29 mouse cellular contexts compared by ENCODE assay signal in genomic region chr8:99591308-99592004, GRCm38 (mm10).
DNase-seq lines count a peak whose midpoint lies in the region; ATAC-seq lines count a peak whose summit lies in the region.
"Had no signal": no experiment of that assay in that cellular context is flagged by ENCODE, and none has a peak within 500 bp of the region (broad histone marks: within the 10 kb centered on the region; RNA-seq: fewer than 3 reads in every experiment).

No protein-coding gene starts in this region.

- no peaks in the 10 kb centered on the region for H3K9me3 ChIP-seq in embryonic facial prominence, embryonic 14.5 days (ENCODE audit: control insufficient read depth, low read length)
- H3K9me3 ChIP-seq in embryonic facial prominence, embryonic 10.5 days: no peaks in the 10 kb centered on the region
- H3K9me3 ChIP-seq in hindbrain, embryonic 12.5 days (replicated peaks): no peaks in the 10 kb centered on the region
- no peaks in the 10 kb centered on the region for H3K9me3 ChIP-seq in hindbrain, embryonic 16.5 days (ENCODE audit: control insufficient read depth, low read length)
- no peaks in the 10 kb centered on the region for H3K9me3 ChIP-seq in midbrain, embryonic 14.5 days (ENCODE audit: control insufficient read depth, low read length)
- H3K9me3 ChIP-seq: embryonic facial prominence, embryonic 13.5 days; heart, embryonic 10.5 days; heart, embryonic 15.5 days had no signal

- 69% methylated on average over 2 of the region's 2 CpGs for WGBS in embryonic facial prominence, embryonic 14.5 days
- WGBS in embryonic facial prominence, embryonic 10.5 days: 74% methylated on average over 2 of the region's 2 CpGs
- WGBS in hindbrain, embryonic 12.5 days: 44% methylated on average over 2 of the region's 2 CpGs
- 35% methylated on average over 2 of the region's 2 CpGs for WGBS in hindbrain, embryonic 16.5 days
- 22% methylated on average over 2 of the region's 2 CpGs for WGBS in midbrain, embryonic 14.5 days

- ATAC-seq in embryonic facial prominence, embryonic 14.5 days (ENCODE audit: low read depth): 0 out of 2 replicates have a peak, but pooled peaks have one; percentile 33
- ATAC-seq in hindbrain, embryonic 12.5 days (ENCODE audit: low FRiP score): peak; percentile 68
- ATAC-seq in hindbrain, embryonic 16.5 days: no peak
- peak; percentile 57; the same call in 1 of the 2 replicates for ATAC-seq in midbrain, embryonic 14.5 days (ENCODE audit: low FRiP score, low TSS enrichment)
- ATAC-seq: intestine, postnatal 0 days had no signal

- H3K36me3 ChIP-seq in embryonic facial prominence, embryonic 14.5 days (ENCODE audit: control insufficient read depth, insufficient read depth, low read length): no peaks in the 10 kb centered on the region
- H3K36me3 ChIP-seq in embryonic facial prominence, embryonic 10.5 days (replicated peaks): no peaks in the 10 kb centered on the region
- H3K36me3 ChIP-seq in hindbrain, embryonic 12.5 days: no peaks in the 10 kb centered on the region
- no peaks in the 10 kb centered on the region for H3K36me3 ChIP-seq in hindbrain, embryonic 16.5 days (ENCODE audit: control insufficient read depth, insufficient read depth, low read length)
- H3K36me3 ChIP-seq in midbrain, embryonic 14.5 days (ENCODE audit: control insufficient read depth, insufficient read depth, low read length): no peaks in the 10 kb centered on the region
- H3K36me3 ChIP-seq: embryonic facial prominence, embryonic 13.5 days; heart, embryonic 10.5 days; heart, embryonic 15.5 days had no signal

- no peak overlapping the region for H3K4me2 ChIP-seq in embryonic facial prominence, embryonic 14.5 days (ENCODE audit: low read depth, low read length)
- H3K4me2 ChIP-seq in hindbrain, embryonic 12.5 days (replicated peaks): no peak overlapping the region
- no peak overlapping the region for H3K4me2 ChIP-seq in hindbrain, embryonic 16.5 days (ENCODE audit: low read length)
- no peak overlapping the region for H3K4me2 ChIP-seq in midbrain, embryonic 14.5 days (ENCODE audit: low read length)
- H3K4me2 ChIP-seq: embryonic facial prominence, embryonic 13.5 days; heart, embryonic 15.5 days had no signal

- no peak overlapping the region for H3K27ac ChIP-seq in embryonic facial prominence, embryonic 14.5 days (replicated peaks; ENCODE audit: low read depth, low read length)
- H3K27ac ChIP-seq in embryonic facial prominence, embryonic 10.5 days (replicated peaks): no peak overlapping the region
- no peak overlapping the region for H3K27ac ChIP-seq in hindbrain, embryonic 12.5 days
- no peak overlapping the region for H3K27ac ChIP-seq in hindbrain, embryonic 16.5 days (ENCODE audit: low read depth, low read length)
- no peak overlapping the region for H3K27ac ChIP-seq in midbrain, embryonic 14.5 days (replicated peaks; ENCODE audit: low read depth, low read length)
- H3K27ac ChIP-seq: embryonic facial prominence, embryonic 13.5 days; heart, embryonic 10.5 days; heart, embryonic 15.5 days; liver, embryonic 14.5 days; macrophage had no signal

- no peak overlapping the region for H3K9ac ChIP-seq in embryonic facial prominence, embryonic 14.5 days (ENCODE audit: low read depth, low read length)
- no peak overlapping the region for H3K9ac ChIP-seq in hindbrain, embryonic 12.5 days
- no peak overlapping the region for H3K9ac ChIP-seq in hindbrain, embryonic 16.5 days (ENCODE audit: low read depth, low read length)
- no peak overlapping the region for H3K9ac ChIP-seq in midbrain, embryonic 14.5 days (replicated peaks; ENCODE audit: low read length)
- H3K9ac ChIP-seq: embryonic facial prominence, embryonic 13.5 days; heart, embryonic 15.5 days; liver, embryonic 14.5 days had no signal

- no peaks in the 10 kb centered on the region for H3K27me3 ChIP-seq in embryonic facial prominence, embryonic 14.5 days (replicated peaks; ENCODE audit: control insufficient read depth, insufficient read depth, low read length)
- no peaks in the 10 kb centered on the region for H3K27me3 ChIP-seq in embryonic facial prominence, embryonic 10.5 days (replicated peaks; ENCODE audit: low read depth, poor library complexity, severe bottlenecking)
- no peaks in the 10 kb centered on the region for H3K27me3 ChIP-seq in hindbrain, embryonic 12.5 days
- no peaks in the 10 kb centered on the region for H3K27me3 ChIP-seq in hindbrain, embryonic 16.5 days (replicated peaks; ENCODE audit: control insufficient read depth, insufficient read depth, low read length)
- H3K27me3 ChIP-seq in midbrain, embryonic 14.5 days (ENCODE audit: control insufficient read depth, insufficient read depth, low read length): no peaks in the 10 kb centered on the region
- H3K27me3 ChIP-seq: CH12.LX; embryonic facial prominence, embryonic 13.5 days; heart, embryonic 15.5 days had no signal

- no peak overlapping the region for H3K4me3 ChIP-seq in embryonic facial prominence, embryonic 14.5 days (ENCODE audit: low read depth, low read length)
- H3K4me3 ChIP-seq in embryonic facial prominence, embryonic 10.5 days: no peak overlapping the region
- H3K4me3 ChIP-seq in hindbrain, embryonic 12.5 days: no peak overlapping the region
- H3K4me3 ChIP-seq in hindbrain, embryonic 16.5 days (ENCODE audit: low read length): no peak overlapping the region
- no peak overlapping the region for H3K4me3 ChIP-seq in midbrain, embryonic 14.5 days (replicated peaks; ENCODE audit: low read depth, low read length)
- H3K4me3 ChIP-seq: embryonic facial prominence, embryonic 13.5 days; erythroblast, embryonic 14.5 days; heart, embryonic 10.5 days; heart, embryonic 15.5 days had no signal

- peak; percentile 18 for DNase-seq in embryonic facial prominence, embryonic 14.5 days (ENCODE audit: low spot score)
- DNase-seq in embryonic facial prominence, embryonic 10.5 days (ENCODE audit: low spot score): no peak
- peak; percentile 75 for DNase-seq in Muller cell, postnatal 12 days (ENCODE audit: inconsistent ontology term)
- DNase-seq in midbrain, embryonic 14.5 days: peak; percentile 28
- DNase-seq in layer of hippocampus, postnatal 36 days: no peak
- DNase-seq in c-Kit-positive CD71-positive TER-119-positive erythroid progenitor cells, embryonic 14.5 days (ENCODE audit: low spot score): no peak
- DNase-seq: adrenal gland, adult 8-10 months; cerebellum, adult 11 months; cerebellum, adult 9-10 months; embryo, embryonic 11 days; gastrocnemius, postnatal 14 days; heart, adult 11 months; kidney, adult 9 months; kidney, postnatal 10 days; liver; lung, adult 2 months; lung, postnatal 10 days; right cerebral cortex, postnatal 4 days; thymus, adult 2 months had no signal

- no peaks in the 10 kb centered on the region for H3K4me1 ChIP-seq in embryonic facial prominence, embryonic 14.5 days (ENCODE audit: control insufficient read depth, insufficient read depth, low read length)
- H3K4me1 ChIP-seq in embryonic facial prominence, embryonic 10.5 days: no peaks in the 10 kb centered on the region
- H3K4me1 ChIP-seq in hindbrain, embryonic 12.5 days: no peaks in the 10 kb centered on the region
- H3K4me1 ChIP-seq in hindbrain, embryonic 16.5 days (ENCODE audit: control insufficient read depth, insufficient read depth, low read depth, low read length): no peaks in the 10 kb centered on the region
- no peaks in the 10 kb centered on the region for H3K4me1 ChIP-seq in midbrain, embryonic 14.5 days (ENCODE audit: control insufficient read depth, insufficient read depth, low read length)
- H3K4me1 ChIP-seq: embryonic facial prominence, embryonic 13.5 days; heart, embryonic 10.5 days; heart, embryonic 15.5 days had no signal

Comparison
In these comparisons a context has a peak if more than half of its experiments do, and no peak if none do; other contexts are left out.
1. DNase-seq: peak in embryonic facial prominence, embryonic 14.5 days (single experiment), Muller cell, postnatal 12 days (single experiment) and midbrain, embryonic 14.5 days (single experiment); none in embryonic facial prominence, embryonic 10.5 days (single experiment), layer of hippocampus, postnatal 36 days (0 of 2) and c-Kit-positive CD71-positive TER-119-positive erythroid progenitor cells, embryonic 14.5 days (single experiment).